Mouse (Mus musculus): ENCODE measurements around the gene Cdh1.
"Not testable (repeated sequence)": the region's sequence is repeated elsewhere in the genome, so short reads cannot be mapped to it uniquely, and the experiment has no call there.

Gene Cdh1

DNA sequence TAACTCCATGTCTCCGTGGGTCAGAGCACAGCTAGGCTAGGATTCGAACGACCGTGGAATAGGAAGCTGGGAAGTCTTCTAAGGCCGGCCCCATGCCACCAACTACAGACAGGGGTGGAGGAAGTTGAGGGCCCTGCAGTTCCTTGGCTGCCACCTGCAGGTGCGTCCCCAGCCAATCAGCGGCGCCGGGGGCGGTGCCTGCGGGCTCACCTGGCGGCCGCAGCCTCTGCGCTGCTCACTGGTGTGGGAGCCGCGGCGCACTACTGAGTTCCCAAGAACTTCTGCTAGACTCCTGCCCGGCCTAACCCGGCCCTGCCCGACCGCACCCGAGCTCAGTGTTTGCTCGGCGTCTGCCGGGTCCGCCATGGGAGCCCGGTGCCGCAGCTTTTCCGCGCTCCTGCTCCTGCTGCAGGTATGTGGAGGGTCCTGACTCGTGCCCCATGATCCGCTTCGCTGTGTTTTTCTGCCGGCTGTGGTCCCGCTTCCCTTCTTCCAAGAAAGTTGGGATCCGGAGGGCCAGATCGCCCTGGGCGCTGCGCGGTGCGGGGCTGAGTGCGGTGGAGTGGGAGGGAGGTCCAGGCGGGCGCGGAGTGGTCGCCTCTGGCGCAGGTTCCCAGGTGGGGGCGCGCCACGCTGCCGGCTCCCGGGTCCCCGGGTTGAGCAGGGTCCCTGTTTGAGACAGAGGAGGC lies at the start of gene Cdh1:
Cdh1 (plus strand) TSS at position 221 of the 689 bp plus-strand sequence.
- peak; percentile 57 to 61 for DNase-seq

DNA sequence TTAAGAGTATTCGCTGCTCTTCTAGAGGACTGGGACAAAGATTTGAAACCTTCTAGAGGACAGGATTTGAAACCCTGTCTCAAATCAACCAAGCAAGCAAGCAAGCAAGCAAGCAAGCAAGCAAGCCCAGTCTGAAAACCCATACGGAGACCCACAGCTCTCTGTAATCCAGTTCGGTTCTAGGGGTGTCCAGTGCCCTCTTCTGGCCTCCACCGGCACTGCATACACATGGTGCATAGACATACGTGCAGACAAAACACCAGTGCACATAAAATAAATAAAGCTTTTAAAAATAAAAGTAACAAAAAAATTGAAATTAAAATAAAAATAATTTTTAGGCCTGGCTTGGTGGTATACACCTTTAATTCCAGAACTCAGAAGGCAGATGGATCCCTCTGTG lies 49.1 kb upstream of the Cdh1 start:
- DNase-seq = no peak

DNA sequence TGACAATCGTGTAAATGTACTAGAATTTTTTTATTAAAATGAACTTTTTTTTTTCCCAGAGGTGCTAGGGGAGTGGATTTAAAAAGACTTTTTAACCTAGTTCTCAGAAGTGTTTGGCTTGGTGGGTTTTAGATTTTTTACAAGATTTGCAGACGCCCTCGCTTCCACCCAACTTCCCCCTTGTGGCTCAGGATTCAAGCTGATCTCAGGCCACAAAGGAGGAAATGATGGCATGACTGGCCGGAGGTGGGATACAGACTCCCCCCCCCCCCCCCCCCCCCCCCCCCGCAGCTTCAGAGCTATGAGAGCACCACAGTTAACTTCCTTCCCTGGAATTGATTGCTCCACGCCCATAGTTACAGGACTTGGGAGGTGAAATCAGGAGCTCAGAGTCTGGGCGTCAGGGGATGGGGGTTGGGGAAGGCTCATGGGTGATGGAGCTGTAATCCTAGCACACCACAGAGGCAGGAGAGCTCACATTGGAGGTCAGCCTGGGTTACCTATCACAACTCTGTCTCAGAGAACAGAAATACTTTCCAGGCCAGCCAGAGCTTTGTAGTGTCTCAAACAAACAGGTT lies 47.0 kb upstream of the Cdh1 start:
- no peak for DNase-seq

DNA sequence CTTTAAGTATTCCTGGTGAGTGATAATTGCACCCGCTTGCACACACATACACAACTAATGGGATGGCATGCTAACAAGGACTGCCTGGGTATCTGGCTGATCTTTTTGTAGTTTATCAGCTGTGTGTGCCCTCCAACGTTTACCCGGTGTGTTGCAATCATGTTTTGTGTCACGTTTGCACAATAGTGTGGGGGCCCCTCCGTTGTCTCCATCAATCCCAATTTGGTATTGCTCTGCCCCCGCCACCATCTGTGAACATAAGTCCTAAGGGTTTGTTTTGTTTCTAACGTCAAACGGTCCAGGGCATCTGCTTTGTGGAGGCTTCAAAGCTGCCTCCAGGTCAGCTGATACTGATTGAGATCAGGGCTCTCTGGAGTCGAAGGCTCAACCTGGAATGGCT lies 43.3 kb upstream of the Cdh1 start:
- DNase-seq = no peak

DNA sequence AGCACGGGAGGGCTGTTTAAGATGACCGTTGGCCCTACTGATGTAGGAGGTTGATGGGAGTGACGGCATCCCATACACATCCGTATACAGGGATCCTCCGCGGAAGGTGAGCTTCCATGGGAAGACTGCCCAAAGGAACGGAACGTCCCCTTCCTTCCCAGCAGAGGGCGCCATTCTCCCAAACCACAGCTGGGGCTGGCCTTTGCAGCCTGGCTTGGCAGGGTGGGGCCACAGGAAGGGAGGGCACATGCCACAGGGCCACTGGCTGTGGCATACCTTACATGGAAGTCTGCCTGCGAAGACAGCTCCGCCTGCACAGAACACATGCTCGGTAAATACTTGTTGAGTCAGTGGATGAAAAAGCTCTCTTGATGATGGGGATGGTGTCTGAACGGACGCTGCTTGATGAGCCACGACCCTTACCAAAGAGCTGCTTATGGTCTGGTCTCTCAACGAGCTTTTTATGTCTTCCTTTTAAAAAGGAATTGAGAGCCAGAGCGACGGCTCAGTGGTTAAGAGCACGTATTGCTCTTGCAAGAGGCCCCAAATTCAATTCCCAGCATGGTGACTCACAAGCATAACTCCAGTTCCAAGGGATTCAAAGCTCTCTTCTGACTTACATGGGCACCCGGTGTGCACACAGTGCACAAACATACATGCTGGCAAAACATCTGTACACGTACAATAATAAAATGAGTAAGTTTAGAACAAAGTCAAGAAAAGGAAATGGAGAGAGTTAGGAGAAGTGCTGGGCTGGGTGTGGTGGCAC lies 41.9 kb upstream of the Cdh1 start:
- peak; percentile 52 to 58 for DNase-seq

DNA sequence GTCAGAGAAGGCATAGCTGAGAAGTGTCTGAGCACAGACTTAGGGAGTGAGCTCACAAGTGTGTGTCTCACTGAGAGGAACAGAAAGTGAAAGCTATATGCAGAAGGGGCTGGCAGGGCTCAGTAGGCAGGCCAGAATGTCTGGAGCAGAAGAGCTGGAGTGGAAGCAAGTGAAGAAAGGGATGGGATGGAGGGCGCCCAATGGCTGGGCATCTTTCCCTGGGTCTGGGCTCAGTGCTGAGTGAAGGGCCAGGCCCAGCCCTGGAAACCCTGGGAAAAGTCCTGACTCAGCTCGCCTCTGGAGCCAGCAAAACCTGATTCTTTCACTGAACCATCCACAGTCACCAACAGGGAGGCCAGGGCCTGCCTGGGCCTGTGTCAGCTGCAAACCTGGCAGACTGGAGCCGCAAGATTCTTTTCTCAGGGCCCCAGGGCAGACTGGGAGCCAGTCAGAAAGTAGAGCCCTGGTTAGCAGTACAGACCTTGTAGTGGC lies 39.4 kb upstream of the Cdh1 start:
- DNase-seq = peak; percentile 23 to 35

DNA sequence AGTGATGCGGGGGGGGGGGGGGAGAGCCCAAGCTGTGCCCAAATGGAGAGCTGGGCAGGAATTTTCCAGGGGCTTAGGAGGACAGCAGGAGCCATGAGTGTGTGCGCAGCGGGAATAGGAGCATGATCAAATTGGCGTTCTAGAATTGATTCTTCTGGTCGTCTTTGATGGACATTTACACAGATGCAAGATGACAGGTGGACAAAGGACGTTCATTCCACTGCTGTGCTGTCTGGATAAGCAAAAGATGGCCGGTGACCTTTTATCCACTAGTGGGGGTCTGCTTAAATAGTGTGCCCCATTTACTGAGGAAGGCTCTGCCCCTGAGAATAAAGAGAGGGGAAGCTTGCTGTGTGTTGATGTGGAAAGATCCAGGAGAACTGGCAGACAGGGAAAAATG lies 34.1 kb upstream of the Cdh1 start:
- DNase-seq = peak; percentile 24 to 48

DNA sequence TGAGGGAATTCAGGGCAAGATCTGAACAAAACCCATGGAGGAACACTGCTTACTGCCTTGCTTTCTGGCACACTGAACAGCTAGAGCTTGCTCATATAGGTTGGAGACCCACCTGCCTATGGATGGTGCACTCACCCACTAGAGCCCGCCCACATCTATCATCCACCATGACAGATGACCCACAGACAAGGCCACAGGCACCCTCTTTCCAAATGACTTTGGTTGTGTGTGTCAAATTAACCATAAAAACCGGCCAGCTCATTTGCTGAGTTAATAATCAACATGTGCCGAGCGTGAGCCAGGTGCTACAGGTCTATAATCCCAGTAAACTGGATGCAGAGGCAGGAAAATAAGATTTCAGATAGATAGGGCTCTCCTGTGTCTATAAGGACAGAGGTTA lies 32.8 kb upstream of the Cdh1 start:
- DNase-seq = no peak

DNA sequence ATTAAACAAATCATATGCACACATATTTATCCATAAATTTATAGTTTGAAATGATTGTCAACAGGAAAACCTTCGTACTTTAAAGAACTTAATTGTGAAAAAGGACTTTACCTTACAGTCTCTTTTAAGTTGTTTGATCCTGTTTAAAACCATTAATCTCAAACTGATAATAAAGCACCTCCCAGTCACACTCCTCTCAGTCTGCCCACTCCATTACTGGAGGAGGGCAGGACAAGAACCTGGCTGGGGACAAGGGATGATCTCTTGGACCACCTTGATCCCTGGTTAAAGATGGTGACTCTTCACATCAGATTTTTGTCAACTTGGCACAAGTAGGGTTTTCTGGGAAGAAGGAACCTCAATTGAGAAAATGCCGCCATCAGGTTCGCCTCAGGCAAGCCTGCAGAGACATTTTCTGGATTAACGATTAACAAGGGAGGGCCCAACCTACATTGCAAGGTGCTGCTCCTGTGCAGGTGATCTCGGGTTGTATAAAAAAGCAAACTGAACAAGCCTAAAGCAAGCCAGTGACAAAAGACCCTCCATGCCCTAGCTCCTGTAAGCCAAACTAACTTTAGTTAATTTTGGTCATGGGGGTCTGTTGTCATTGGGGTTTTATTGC lies 31.5 kb upstream of the Cdh1 start:
- no peak for DNase-seq

DNA sequence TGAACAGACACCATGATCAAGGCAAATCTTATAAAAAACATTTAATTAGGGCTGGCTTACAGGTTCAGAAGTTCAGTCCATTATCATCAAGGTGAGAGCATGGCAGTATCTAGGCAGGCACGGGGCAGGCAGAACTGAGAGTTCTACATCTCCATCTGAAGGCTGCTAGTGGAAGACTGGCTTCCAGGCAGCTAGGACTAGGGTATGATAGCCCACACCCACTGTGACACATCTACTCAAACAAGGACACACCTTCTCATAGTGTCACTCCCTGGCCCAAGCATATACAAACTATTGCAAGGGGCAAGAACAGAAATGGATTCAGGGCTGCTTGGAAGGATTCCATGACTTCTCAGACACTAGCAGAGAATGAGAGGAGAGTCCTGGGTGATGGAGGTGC lies 31.0 kb upstream of the Cdh1 start:
- DNase-seq = not testable (repeated sequence)

DNA sequence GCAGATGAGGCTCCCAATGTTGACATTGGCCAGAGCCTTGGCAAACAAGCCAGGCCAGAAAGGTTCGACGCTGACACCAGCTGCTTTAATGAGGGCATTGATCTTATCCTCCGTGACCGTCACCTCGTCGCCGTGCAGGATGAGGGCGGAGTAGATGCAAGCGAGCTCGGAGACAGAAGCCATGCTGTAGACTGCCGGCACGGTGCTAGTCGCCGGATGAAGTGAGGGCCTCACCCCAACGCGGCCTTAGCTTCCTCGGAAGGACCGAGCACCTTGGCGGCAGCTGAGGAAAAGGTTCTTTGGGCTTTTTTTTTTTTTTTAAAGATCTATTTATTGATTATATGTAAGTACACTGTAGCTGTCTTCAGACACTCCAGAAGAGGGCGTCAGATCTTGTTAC lies 30.0 kb upstream of the Cdh1 start, which contains the start of gene Gm10073:
Gm10073 (minus strand) TSS at position 294 of the 400 bp plus-strand sequence.
- DNase-seq = not testable (repeated sequence)

DNA sequence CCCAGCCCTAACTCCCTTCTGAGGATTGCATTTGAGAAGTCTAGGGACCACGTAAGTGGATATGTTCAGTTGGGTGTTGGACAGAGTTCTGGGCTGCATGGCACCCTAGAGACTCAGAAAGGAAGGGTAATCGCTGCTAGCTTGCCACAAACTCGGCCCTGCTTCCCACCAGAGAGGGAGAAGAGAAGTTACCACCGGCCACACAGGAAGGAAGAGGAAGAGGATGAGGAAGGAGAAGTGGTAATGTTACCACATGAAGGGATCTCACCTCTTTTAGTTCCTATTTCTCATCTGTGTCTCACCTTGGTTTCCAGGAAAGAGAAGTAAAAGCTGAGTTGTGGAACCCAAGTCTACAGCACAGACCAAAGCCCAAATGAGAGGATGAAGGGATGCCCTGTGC lies 28.9 kb upstream of the Cdh1 start:
- DNase-seq = no peak

DNA sequence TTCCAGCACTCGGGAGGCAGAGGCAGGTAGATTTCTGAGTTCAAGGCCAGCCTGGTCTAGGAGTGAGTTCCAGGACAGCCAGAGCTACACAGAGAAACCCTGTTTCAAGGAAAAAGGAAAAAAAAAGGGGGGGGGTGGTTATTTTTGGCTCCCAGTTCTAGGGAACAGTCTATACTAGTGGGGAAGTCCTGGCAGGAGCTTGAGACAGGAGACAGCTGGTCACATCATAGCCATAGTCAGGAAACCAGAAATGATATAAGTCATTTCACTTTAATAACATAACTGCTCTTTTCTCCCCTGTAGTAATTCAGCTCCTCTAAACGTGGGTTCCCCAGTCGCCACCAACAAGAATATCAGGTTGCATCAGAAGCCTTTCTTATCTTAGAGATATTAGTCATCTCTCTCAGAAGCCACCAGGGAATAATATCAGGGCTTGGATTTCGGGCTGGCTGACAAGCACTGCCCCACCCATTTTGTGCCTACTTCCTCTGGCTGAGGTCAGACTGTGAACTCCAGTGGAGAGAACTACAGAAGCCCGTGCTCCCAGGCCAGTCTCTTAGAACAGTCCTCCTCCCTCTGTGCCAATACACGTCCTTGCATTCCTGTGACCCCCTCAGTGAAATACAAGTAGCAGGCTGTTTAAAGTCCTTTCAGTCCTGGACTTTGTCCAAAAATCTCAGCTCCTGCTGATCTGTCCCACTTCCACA lies 26.1 kb upstream of the Cdh1 start:
- DNase-seq = peak; percentile 19 to 31

DNA sequence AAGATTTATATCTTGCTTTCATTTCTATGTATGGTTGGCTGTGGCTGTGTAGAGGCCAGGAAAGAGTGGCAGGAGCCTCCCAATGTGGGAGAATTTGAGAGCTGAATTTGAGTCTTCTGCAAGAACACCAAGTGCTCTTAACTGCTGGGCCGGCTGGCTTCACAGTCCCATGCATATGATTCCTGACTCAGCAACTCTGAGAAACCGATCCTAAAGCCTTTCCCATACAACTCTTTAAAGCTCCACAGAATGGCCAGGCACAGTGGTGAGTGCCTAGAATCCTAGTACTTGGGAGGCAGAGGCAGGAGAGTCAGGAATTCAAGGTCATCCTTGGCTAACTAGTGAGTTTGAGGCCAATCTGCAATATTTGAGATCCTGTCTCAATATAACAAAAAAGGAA lies 23.6 kb upstream of the Cdh1 start:
- DNase-seq = no peak

DNA sequence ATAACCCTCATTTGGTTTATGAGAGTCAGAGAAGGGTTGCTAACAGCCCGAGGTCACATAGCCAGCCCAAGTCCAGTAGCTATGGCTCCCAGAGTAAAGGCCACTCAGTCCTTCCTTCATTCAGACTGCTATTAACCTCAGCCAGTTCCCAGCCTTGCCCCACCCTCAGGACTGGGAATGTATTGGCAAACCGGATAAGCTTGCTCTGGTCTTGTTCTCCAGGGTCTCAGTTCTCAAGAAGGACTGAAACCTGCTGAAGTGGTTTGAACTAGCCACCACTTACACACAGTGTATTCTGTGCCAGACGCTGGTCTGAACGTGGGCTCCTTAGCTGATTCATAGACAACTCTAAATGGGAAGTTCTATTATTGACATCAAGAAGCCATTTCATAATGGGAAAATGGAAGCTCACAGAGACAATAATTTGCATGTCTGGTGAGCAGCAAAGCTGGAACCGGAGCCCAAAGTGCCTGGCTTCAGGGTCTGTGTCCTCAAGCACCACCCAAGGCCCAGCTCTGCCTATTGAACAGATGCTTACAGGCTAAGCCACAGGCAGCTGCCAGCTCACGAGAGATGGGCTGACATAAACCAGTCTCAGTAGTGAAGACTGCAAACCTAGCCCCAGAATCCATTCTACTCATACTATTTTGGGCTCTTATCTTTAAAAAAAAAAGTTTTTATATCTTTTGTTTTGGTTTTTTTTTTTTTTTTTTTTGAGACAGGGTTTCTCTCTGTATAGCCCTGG lies 21.6 kb upstream of the Cdh1 start:
- DNase-seq = no peak

DNA sequence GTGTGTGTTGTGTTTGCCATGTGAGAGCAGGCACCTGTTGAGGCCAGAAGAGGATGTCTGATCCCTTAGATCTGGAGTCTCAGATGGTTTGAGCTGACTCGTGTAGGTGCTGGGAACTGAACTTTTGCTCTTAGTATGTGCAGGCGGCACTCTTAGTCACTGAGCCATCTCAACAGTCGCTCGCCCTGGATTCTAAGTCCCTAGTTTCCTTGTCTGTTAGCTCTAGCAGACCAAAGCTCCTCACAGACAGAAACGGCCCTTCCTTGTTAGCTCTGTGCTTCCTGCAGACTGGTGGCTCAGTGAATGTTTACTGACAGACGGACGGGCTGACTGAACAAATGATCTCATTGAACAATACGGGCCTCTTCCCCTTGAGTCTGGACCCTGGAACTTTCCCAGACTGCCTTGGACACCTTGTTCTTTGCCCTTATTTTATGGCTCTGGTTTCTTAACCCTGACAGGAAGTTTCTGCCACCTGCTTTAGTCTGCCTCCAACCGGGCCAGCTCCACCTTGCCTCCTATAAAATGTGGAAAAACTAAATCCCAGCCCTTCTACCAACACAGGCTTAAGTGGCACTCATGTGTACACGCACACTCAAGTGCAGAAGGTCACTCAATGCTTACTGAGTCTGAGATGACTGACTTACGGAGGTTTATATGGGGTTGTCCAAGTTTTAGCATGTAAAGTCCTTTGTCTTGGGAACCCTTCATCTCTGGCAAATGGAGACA lies 18.0 kb upstream of the Cdh1 start:
- no peak for DNase-seq

DNA sequence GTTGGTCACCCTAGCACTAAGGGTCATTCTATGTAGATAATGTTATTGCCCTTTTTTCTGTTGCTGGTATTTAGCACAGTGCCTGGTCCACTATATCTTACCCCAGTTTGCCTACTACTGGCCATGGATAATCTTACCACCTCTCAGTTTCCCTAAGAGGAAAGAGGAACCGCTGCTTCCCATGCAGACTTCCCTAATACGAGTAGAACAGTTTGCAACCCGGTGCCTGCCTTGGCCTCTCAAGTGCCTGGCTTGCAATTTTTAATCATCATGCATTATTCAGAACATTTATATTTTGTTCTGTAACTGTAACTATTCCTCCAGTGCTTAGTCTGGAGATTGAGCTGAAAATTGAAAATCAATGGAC lies 17.5 kb upstream of the Cdh1 start:
- DNase-seq = no peak

DNA sequence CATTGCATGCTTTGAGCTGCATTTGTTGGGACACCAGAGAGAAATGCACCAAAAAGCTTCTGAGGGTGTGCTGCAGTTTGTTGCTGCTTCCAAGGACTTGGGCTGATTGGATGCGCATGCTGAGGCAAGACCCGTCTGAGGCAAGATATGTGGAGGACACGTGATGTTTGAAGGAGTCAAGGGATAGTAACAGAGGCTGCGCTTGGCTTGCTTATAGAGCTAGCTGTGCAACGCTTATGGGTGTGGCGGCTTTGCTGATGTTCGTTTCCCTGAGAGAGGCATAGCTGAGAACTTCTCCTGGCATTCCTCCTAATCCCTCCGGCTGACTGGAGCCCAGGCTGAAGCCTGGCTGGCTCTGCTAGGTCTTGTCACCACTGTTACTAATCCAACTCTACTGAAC lies 16.3 kb upstream of the Cdh1 start:
- DNase-seq = peak; percentile 24 to 45

DNA sequence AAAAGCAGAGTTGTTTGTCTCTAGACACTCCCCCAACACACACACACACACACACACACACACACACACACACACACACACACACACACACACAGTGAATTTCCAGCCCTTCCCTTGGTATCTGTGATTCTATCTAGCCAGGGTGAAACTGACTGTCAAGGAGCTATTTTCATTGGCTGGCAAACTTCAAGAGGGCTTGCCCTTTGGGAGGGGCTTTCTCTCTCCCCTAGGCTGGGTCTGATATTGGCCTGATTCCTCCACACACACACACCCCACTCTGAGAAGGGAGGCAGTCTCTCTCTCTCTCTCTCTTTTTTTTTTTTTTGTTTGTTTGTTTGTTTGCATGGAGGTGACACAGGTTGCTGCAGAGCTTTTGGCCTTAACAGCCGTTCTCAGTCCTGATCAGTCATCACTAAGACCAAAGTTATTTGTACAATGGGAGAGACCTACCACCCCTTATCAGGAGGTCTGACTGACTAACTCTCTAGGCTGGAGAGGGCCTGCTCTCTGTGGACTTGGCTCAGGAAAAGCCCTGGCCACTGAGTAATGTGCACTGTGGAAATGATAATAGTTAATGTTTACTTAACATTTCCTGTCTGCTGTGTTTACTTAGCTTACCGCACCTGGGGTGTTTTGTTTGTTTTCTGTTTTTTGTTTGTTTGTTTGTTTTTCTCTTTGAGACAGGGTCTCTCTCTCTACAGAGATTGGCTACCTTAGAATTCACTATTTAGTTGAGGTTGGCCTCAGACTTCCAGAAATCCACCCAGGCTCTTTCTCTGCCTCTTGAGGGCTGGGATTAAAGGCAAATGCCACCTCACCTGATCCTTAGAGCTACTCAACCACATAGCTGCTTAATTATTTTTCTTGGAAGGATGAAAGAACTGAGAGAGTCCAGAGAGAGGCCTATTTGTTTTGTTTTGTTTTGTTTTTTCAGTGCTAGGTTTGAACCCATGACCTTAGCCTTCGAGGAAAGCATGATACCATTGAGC lies 14.4 kb upstream of the Cdh1 start:
- DNase-seq = no peak

DNA sequence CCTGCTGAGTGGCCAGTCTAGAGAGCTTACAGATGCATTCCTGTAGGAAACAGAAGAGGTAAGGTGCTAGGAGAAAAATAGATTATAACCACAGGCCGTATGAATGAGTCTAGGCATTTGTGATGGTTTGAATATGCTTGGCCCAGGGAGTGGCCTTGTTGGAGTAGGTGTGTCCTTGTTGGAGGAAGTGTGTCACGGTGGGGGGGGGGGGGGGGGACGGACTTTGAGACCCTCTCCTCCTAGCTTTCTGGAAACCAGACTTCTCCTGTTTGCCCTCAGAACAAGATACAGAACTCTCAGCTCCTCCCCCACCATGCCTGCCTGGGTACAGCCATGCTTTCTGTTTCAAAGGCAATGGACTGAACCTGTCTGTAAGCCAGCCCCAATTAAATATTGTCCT lies 10.7 kb upstream of the Cdh1 start:
- DNase-seq = no peak
